Mouse (Mus musculus): Measurements from ENCODE around the gene Slc44a5. TPM values are rescaled to one million over a fixed set of nuclear protein-coding genes. Genes with fewer than 3 reads are reported as not detected.

The Slc44a5 gene
- polyA plus RNA-seq, 1 experiment from 2014 or later: 5.4 TPM

DNA sequence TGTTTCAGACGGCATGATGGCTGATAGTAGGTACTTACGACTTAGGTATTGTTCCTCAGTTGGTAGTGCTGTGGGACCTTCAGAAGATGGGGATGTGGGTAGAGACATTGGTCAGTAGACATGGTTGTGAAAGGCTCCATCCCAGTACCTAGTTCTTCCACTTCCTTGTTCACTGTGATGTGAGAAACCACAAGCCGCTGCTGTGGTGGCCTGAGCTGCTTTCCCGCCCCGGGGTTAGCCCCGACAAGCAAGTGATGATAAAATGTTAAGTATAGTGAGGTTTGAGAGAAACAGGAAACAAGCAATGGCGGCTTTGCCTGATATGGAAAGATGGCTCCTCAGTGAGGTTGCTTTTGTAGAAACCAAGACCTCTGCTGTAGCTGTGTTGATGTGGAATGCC lies 209.8 kb downstream of the Slc44a5 start:
- 90% methylated on average over 7 of the region's 7 CpGs for WGBS
- DNase-seq (ENCODE audit: low spot score, missing footprints): no peak

DNA sequence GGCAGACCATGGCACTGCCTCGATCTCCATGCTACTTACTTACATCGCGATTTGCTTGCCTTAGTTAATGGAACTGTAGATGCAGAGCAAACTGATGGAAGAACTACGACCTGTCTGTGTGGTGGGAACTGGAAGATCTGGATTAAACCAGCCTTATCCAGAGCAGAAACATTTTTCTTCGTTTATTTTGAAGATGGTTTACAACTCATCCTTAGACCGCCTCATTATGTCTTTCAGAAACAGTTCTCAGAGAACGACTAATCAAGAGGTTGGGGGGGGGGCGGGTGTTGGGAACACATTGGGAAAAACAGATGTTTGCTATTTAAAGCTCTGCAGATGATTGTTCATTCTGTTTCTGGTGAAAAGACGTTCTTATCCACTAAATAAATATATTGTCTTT lies 210.7 kb downstream of the Slc44a5 start:
- Histone ChIP-seq H3K36me3 (ENCODE audit: control insufficient read depth, insufficient read depth, low read length) (no peaks in the 10 kb centered on the region), H3K4me3 (ENCODE audit: low read depth, low read length) (no peak overlapping the region), H3K4me2 (no peak overlapping the region), H3K4me1 (ENCODE audit: control insufficient read depth, insufficient read depth, low read length) (no peaks in the 10 kb centered on the region), H3K27ac (ENCODE audit: low read depth, low read length) (no peak overlapping the region), H3K9me3 (ENCODE audit: control insufficient read depth, low read length) (no peaks in the 10 kb centered on the region), H3K9ac (ENCODE audit: low read length) (no peak overlapping the region), H3K27me3 (ENCODE audit: control insufficient read depth, insufficient read depth, low read length) (no peaks in the 10 kb centered on the region)
- DNase-seq (ENCODE audit: low spot score, missing footprints) (no peak), ATAC-seq (ENCODE audit: low FRiP score) (no peak)
- 86% methylated on average over 9 of the region's 9 CpGs for WGBS

More for the DNA sequence above, 209.8 kb downstream of the Slc44a5 start:
- no peak for ATAC-seq (ENCODE audit: low FRiP score)
- H3K4me2 ChIP-seq: no peak overlapping the region
- no peaks in the 10 kb centered on the region for H3K9me3 ChIP-seq (ENCODE audit: control insufficient read depth, low read length)
- H3K27me3 ChIP-seq (ENCODE audit: control insufficient read depth, insufficient read depth, low read length): no peaks in the 10 kb centered on the region
- no peak overlapping the region for H3K27ac ChIP-seq (ENCODE audit: low read depth, low read length)
- H3K36me3 ChIP-seq (ENCODE audit: control insufficient read depth, insufficient read depth, low read length): no peaks in the 10 kb centered on the region
- no peak overlapping the region for H3K9ac ChIP-seq (ENCODE audit: low read length)
- no peak overlapping the region for H3K4me3 ChIP-seq (ENCODE audit: low read depth, low read length)
- no peaks in the 10 kb centered on the region for H3K4me1 ChIP-seq (ENCODE audit: control insufficient read depth, insufficient read depth, low read length)

DNA sequence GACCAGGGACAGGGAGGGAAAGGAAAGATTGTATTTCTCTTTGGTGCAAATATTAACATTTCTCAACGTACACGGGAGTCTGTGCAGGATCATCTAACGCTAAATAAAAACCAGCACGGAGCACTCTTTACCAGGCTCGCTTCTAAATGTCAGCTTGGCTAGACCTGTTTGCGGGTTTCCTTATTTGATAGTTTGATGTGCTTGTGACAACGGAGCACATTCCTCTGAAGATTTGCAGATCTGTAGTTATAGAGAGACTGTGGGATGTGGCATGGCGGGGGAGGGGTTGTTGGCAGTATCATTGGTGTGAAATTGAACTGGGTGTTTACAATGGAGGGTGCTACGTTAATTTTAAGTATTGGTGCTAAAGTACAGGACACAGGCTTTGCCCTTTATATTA lies 215.4 kb downstream of the Slc44a5 start:
- Histone ChIP-seq H3K9ac (ENCODE audit: low read length) (no peak overlapping the region), H3K4me1 (ENCODE audit: control insufficient read depth, insufficient read depth, low read length) (peaks cover 14% of the 10 kb centered on the region), H3K4me2 (no peak overlapping the region), H3K27ac (ENCODE audit: low read depth, low read length) (no peak overlapping the region), H3K36me3 (ENCODE audit: control insufficient read depth, insufficient read depth, low read length) (no peaks in the 10 kb centered on the region), H3K9me3 (ENCODE audit: control insufficient read depth, low read length) (no peaks in the 10 kb centered on the region), H3K4me3 (ENCODE audit: low read depth, low read length) (no peak overlapping the region), H3K27me3 (ENCODE audit: control insufficient read depth, insufficient read depth, low read length) (no peaks in the 10 kb centered on the region)
- WGBS: 80% methylated on average over 9 of the region's 9 CpGs
- no peak for ATAC-seq (ENCODE audit: low FRiP score)
- DNase-seq (ENCODE audit: low spot score, missing footprints): no peak

DNA sequence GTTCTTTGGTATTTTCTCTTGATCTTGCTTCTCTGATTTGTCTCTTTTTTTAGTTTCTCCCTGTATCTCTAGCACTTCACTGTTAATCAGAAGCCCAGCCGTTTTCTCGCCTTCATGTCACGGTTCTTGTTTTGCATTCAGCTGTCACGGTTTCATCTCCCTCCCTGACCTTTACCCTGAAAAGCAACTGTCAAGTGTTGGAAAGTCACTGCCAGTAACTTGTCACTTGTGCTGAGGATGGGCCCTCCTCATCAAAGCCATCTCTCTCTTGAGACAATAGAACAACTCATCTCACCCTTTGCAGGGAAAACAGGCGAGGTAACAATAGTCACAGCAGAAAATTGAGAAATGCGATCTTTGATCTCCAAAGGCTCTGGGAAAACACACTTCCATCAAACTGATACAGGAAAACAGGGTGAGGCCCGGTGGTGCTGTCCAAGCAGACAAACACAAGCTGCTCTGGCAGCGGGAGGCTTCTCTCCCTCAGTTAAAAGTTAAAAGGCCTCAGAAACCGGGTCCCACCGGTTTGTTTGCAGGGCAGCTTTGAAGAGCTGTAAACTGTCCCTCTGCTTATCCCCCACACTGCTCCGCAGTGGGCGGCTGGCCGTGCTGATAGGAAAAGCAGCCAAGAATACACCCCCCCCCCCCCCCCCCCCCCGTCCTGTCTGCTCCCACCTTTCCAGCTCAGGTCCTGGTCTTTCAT lies 219.2 kb downstream of the Slc44a5 start:
- ATAC-seq (ENCODE audit: low FRiP score) (peak; percentile 65), DNase-seq (ENCODE audit: low spot score, missing footprints) (peak; percentile 90)
- H3K9ac ChIP-seq (ENCODE audit: low read length): no peak overlapping the region
- H3K9me3 ChIP-seq (ENCODE audit: control insufficient read depth, low read length): no peaks in the 10 kb centered on the region
- no peak overlapping the region for H3K4me3 ChIP-seq (ENCODE audit: low read depth, low read length)
- WGBS: 5% methylated on average over 13 of the region's 14 CpGs
- no peak overlapping the region for H3K27ac ChIP-seq (ENCODE audit: low read depth, low read length)
- peaks cover 26% of the 10 kb centered on the region for H3K4me1 ChIP-seq (ENCODE audit: control insufficient read depth, insufficient read depth, low read length)
- H3K27me3 ChIP-seq (ENCODE audit: control insufficient read depth, insufficient read depth, low read length): no peaks in the 10 kb centered on the region
- no peaks in the 10 kb centered on the region for H3K36me3 ChIP-seq (ENCODE audit: control insufficient read depth, insufficient read depth, low read length)
- no peak overlapping the region for H3K4me2 ChIP-seq

DNA sequence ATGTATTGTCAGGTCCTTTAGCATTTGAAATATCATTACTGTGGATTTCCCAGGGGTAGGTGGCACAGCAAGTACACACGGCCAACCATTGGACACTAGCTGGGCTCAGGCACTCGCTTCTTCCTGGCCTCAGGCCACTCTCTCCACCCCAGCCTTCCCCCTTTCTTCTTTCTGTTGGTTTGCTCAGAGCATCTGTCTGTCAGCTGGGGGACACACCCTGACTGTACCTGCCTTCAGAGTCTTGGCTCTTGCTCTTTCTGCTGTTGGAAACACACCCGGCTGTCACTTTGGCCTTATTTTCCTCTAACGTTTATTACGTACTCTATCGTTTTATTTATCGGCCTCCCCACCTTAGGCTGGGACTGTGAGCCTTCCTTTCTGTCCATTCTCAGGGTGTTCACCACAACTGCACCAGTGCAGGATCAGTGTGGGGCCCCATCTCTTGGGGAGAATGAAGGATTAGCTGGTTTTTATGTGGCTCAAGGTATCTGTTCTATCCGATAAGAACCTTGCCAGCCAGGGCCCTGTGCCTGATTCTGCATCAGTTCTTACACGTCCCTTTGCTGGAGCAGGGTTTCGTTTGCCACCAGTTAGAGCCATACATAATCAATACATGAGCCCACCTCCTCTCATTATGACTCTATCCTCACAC lies 220.1 kb downstream of the Slc44a5 start:
- 58% methylated on average over 10 of the region's 10 CpGs for WGBS
- H3K27ac ChIP-seq (ENCODE audit: low read depth, low read length): no peak overlapping the region
- no peaks in the 10 kb centered on the region for H3K36me3 ChIP-seq (ENCODE audit: control insufficient read depth, insufficient read depth, low read length)
- DNase-seq (ENCODE audit: low spot score, missing footprints): no peak
- H3K9ac ChIP-seq (ENCODE audit: low read length): no peak overlapping the region
- no peak overlapping the region for H3K4me2 ChIP-seq
- H3K27me3 ChIP-seq (ENCODE audit: control insufficient read depth, insufficient read depth, low read length): no peaks in the 10 kb centered on the region
- no peak overlapping the region for H3K4me3 ChIP-seq (ENCODE audit: low read depth, low read length)
- H3K4me1 ChIP-seq (ENCODE audit: control insufficient read depth, insufficient read depth, low read length): peaks cover 26% of the 10 kb centered on the region
- ATAC-seq (ENCODE audit: low FRiP score): peak; percentile 43; the same call in 1 of the 2 replicates
- H3K9me3 ChIP-seq (ENCODE audit: control insufficient read depth, low read length): no peaks in the 10 kb centered on the region

DNA sequence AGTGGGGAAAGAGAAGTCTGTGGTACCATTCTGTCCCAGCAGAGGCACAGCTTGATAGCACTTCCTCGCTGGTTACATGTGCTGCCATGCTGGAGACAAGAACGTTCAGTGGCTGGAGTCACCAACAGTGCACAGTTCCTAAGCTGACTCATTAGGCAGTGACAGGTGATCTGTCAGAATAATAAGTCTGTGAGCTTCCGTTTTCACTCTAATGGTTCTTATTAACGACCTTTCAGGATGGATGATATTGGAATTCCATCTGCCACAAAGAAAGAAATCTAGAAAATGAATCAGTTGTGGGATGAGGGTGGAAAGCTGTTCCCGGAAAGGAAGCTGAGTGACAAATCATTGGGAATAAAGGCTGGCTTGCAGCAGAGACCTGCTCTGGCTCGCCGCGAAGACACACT lies 227.2 kb downstream of the Slc44a5 start:
- H3K9ac ChIP-seq (ENCODE audit: low read length): no peak overlapping the region
- H3K27ac ChIP-seq (ENCODE audit: low read depth, low read length): no peak overlapping the region
- H3K27me3 ChIP-seq (ENCODE audit: control insufficient read depth, insufficient read depth, low read length): no peaks in the 10 kb centered on the region
- no peak for ATAC-seq (ENCODE audit: low FRiP score)
- H3K4me3 ChIP-seq (ENCODE audit: low read depth, low read length): no peak overlapping the region
- no peak overlapping the region for H3K4me2 ChIP-seq
- no peaks in the 10 kb centered on the region for H3K9me3 ChIP-seq (ENCODE audit: control insufficient read depth, low read length)
- no peak for DNase-seq (ENCODE audit: low spot score, missing footprints)
- WGBS: 85% methylated on average over 8 of the region's 8 CpGs
- 0 out of 2 replicates have a peak, but pooled peaks cover 2% of the 10 kb centered on the region for H3K4me1 ChIP-seq (ENCODE audit: control insufficient read depth, insufficient read depth, low read length)
- H3K36me3 ChIP-seq (ENCODE audit: control insufficient read depth, insufficient read depth, low read length): no peaks in the 10 kb centered on the region

DNA sequence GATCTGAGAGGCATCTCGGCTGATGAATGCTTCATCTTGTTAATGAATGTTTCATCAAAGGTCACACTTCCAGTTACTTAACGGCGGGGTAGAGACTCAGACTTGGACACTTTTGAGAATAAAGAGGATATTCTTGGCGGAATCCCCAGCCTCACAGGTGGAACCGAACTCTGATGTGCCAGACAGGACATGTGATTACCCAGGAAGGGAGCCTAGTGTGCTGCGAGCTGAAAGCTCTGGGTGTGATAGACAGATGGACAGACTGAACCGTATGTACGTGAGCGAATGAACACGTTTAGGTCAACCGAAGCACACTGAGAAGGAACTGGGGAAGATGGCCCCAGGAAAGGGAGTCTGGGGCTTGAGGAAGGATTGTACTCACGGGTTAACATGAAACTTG lies 228.6 kb downstream of the Slc44a5 start:
- H3K9ac ChIP-seq (ENCODE audit: low read length): no peak overlapping the region
- H3K4me3 ChIP-seq (ENCODE audit: low read depth, low read length): no peak overlapping the region
- DNase-seq (ENCODE audit: low spot score, missing footprints): no peak
- no peaks in the 10 kb centered on the region for H3K4me1 ChIP-seq (ENCODE audit: control insufficient read depth, insufficient read depth, low read length)
- ATAC-seq (ENCODE audit: low FRiP score): no peak
- no peaks in the 10 kb centered on the region for H3K27me3 ChIP-seq (ENCODE audit: control insufficient read depth, insufficient read depth, low read length)
- WGBS: 92% methylated on average over 12 of the region's 12 CpGs
- no peaks in the 10 kb centered on the region for H3K9me3 ChIP-seq (ENCODE audit: control insufficient read depth, low read length)
- H3K36me3 ChIP-seq (ENCODE audit: control insufficient read depth, insufficient read depth, low read length): no peaks in the 10 kb centered on the region
- H3K4me2 ChIP-seq: no peak overlapping the region
- H3K27ac ChIP-seq (ENCODE audit: low read depth, low read length): no peak overlapping the region

DNA sequence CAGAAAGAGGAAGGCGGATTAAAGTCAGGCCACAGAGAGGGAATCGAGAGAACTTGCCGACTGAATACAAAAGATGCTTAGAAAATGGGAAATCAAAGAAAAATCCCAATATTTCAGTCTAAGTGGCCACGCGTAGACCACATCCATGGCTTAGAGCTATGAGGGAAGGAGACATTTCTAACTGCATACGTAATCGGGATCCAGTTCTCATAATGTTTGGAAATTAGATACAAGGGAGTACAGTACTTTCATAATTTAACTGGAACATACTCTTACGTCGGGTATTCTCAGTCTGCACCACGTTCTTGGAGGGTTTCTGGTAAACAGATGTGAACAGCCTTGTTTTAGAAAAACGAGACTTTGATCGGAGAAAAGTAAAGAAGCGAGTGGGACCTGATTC lies 229.1 kb downstream of the Slc44a5 start:
- WGBS: 90% methylated on average over 13 of the region's 13 CpGs
- no peak overlapping the region for H3K27ac ChIP-seq (ENCODE audit: low read depth, low read length)
- no peaks in the 10 kb centered on the region for H3K27me3 ChIP-seq (ENCODE audit: control insufficient read depth, insufficient read depth, low read length)
- no peak overlapping the region for H3K4me3 ChIP-seq (ENCODE audit: low read depth, low read length)
- H3K9me3 ChIP-seq (ENCODE audit: control insufficient read depth, low read length): no peaks in the 10 kb centered on the region
- ATAC-seq (ENCODE audit: low FRiP score): no peak
- DNase-seq (ENCODE audit: low spot score, missing footprints): no peak
- H3K36me3 ChIP-seq (ENCODE audit: control insufficient read depth, insufficient read depth, low read length): no peaks in the 10 kb centered on the region
- H3K4me1 ChIP-seq (ENCODE audit: control insufficient read depth, insufficient read depth, low read length): no peaks in the 10 kb centered on the region
- H3K4me2 ChIP-seq: no peak overlapping the region
- no peak overlapping the region for H3K9ac ChIP-seq (ENCODE audit: low read length)

DNA sequence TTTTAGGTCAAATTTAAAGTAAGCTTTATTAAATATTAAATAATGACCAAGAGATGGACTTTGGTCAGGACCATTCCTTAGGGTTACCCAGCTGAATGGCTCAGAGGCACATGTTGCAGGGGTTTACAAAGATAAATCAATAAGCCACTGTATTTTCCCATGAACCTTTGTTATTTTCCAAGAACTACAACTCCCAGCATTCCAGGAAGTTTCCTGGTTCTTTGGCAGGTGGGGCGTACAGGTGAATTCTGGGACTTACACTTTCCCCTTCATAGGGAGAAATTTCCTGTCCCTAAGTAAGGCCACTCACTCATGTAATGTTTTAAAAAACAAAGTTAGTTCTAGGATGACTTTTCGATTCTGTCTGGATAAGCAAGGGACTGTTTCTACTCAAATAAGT lies 235.2 kb downstream of the Slc44a5 start:
- Histone ChIP-seq H3K9ac (ENCODE audit: low read length) (no peak overlapping the region), H3K27me3 (ENCODE audit: control insufficient read depth, insufficient read depth, low read length) (no peaks in the 10 kb centered on the region), H3K36me3 (ENCODE audit: control insufficient read depth, insufficient read depth, low read length) (no peaks in the 10 kb centered on the region), H3K4me3 (ENCODE audit: low read depth, low read length) (no peak overlapping the region), H3K4me1 (ENCODE audit: control insufficient read depth, insufficient read depth, low read length) (peaks cover 6% of the 10 kb centered on the region; the same call in 1 of the 2 replicates), H3K27ac (ENCODE audit: low read depth, low read length) (no peak overlapping the region), H3K9me3 (ENCODE audit: control insufficient read depth, low read length) (no peaks in the 10 kb centered on the region), H3K4me2 (no peak overlapping the region)
- no peak for DNase-seq (ENCODE audit: low spot score, missing footprints)
- 88% methylated on average over 2 of the region's 2 CpGs for WGBS
- ATAC-seq (ENCODE audit: low FRiP score): no peak

Data from midbrain, embryonic 11.5 days (tissue).